Comparison of ENCODE assay signal across 17 mouse cellular contexts in the genomic region with DNA sequence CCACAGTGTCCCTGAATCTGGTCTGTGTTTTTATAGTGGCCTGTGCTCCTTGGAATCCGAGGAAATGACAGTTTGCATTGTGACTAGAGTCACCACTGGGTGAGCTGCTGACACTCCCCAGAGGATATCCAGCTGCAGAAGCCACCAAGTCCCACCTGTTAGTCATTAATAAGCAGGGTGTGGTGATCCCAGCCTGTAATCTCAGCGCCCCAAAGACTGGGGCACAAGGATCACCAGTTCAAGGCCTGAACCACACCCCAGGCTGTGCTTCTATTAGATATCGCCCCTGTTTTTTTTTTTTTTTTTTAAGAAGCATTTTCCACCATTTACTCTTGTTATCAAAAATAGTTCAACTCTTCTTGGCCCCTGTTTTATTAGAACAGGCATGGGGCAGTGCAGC. TPM values are rescaled to one million over a fixed set of nuclear protein-coding genes. Genes with fewer than 3 reads are reported as not detected.
DNase-seq lines count a peak whose midpoint lies in the region; ATAC-seq lines count a peak whose summit lies in the region.
"Had no signal": no experiment of that assay in that cellular context is flagged by ENCODE, and none has a peak within 500 bp of the region (broad histone marks: within the 10 kb centered on the region; RNA-seq: fewer than 3 reads in every experiment).

No protein-coding gene starts in this region.

- H3K4me3 ChIP-seq in erythroblast, embryonic 14.5 days (replicated peaks): peak overlapping the region; percentile 82
- H3K4me3 ChIP-seq in liver, embryonic 15.5 days (replicated peaks): peak overlapping the region; percentile 67
- no peak overlapping the region for H3K4me3 ChIP-seq in stomach, embryonic 16.5 days (replicated peaks; ENCODE audit: low read length)
- H3K4me3 ChIP-seq in hindbrain, embryonic 12.5 days: no peak overlapping the region
- H3K4me3 ChIP-seq in neural tube, embryonic 15.5 days (replicated peaks): no peak overlapping the region
- H3K4me3 ChIP-seq: heart, adult 2 months; midbrain, embryonic 15.5 days had no signal

- peaks cover 6% of the 10 kb centered on the region; the same call in 1 of the 2 replicates for H3K36me3 ChIP-seq in erythroblast, embryonic 14.5 days (ENCODE audit: control insufficient read depth)
- H3K36me3 ChIP-seq in liver, embryonic 15.5 days (replicated peaks): no peaks in the 10 kb centered on the region; the same call in 1 of the 2 replicates
- H3K36me3 ChIP-seq in stomach, embryonic 16.5 days (ENCODE audit: control insufficient read depth, insufficient read depth, low read length): no peaks in the 10 kb centered on the region
- no peaks in the 10 kb centered on the region for H3K36me3 ChIP-seq in hindbrain, embryonic 12.5 days
- H3K36me3 ChIP-seq in neural tube, embryonic 15.5 days: no peaks in the 10 kb centered on the region
- H3K36me3 ChIP-seq: midbrain, embryonic 15.5 days had no signal

- peak; percentile 96 for ATAC-seq in liver, embryonic 15.5 days (ENCODE audit: insufficient read depth)
- ATAC-seq in stomach, embryonic 16.5 days (ENCODE audit: insufficient read depth, low FRiP score): 0 out of 2 replicates have a peak, but pooled peaks have one; percentile 39
- no peak for ATAC-seq in hindbrain, embryonic 12.5 days (ENCODE audit: low FRiP score)
- ATAC-seq in neural tube, embryonic 15.5 days (ENCODE audit: low FRiP score): no peak
- ATAC-seq: midbrain, embryonic 15.5 days; Patski had no signal

- H3K9ac ChIP-seq in liver, embryonic 15.5 days: no peak overlapping the region
- H3K9ac ChIP-seq in stomach, embryonic 16.5 days (ENCODE audit: low read length): no peak overlapping the region
- no peak overlapping the region for H3K9ac ChIP-seq in hindbrain, embryonic 12.5 days
- no peak overlapping the region for H3K9ac ChIP-seq in neural tube, embryonic 15.5 days (replicated peaks)
- H3K9ac ChIP-seq: midbrain, embryonic 15.5 days had no signal

- H3K4me2 ChIP-seq in liver, embryonic 15.5 days: peak overlapping the region; percentile 97
- H3K4me2 ChIP-seq in stomach, embryonic 16.5 days (ENCODE audit: low read depth, low read length): no peak overlapping the region
- no peak overlapping the region for H3K4me2 ChIP-seq in hindbrain, embryonic 12.5 days (replicated peaks)
- no peak overlapping the region for H3K4me2 ChIP-seq in neural tube, embryonic 15.5 days
- H3K4me2 ChIP-seq: midbrain, embryonic 15.5 days had no signal

- H3K9me3 ChIP-seq in erythroblast, embryonic 14.5 days (ENCODE audit: control insufficient read depth, low read length): peaks cover 14% of the 10 kb centered on the region
- no peaks in the 10 kb centered on the region for H3K9me3 ChIP-seq in liver, embryonic 15.5 days (replicated peaks)
- 0 out of 2 replicates have a peak, but pooled peaks cover 4% of the 10 kb centered on the region for H3K9me3 ChIP-seq in stomach, embryonic 16.5 days (replicated peaks; ENCODE audit: control insufficient read depth, low read length)
- no peaks in the 10 kb centered on the region for H3K9me3 ChIP-seq in hindbrain, embryonic 12.5 days (replicated peaks)
- no peaks in the 10 kb centered on the region for H3K9me3 ChIP-seq in neural tube, embryonic 15.5 days (replicated peaks)
- H3K9me3 ChIP-seq: forebrain, embryonic 10.5 days; midbrain, embryonic 15.5 days had no signal

- H3K4me1 ChIP-seq in erythroblast, embryonic 14.5 days (ENCODE audit: control insufficient read depth): peaks cover 72% of the 10 kb centered on the region
- H3K4me1 ChIP-seq in liver, embryonic 15.5 days (replicated peaks): peaks cover 68% of the 10 kb centered on the region
- peaks cover 2% of the 10 kb centered on the region; the same call in 1 of the 2 replicates for H3K4me1 ChIP-seq in stomach, embryonic 16.5 days (ENCODE audit: control insufficient read depth, insufficient read depth, low read length)
- H3K4me1 ChIP-seq in hindbrain, embryonic 12.5 days: peaks cover 23% of the 10 kb centered on the region
- peaks cover 29% of the 10 kb centered on the region for H3K4me1 ChIP-seq in neural tube, embryonic 15.5 days

- peaks cover 59% of the 10 kb centered on the region for H3K27me3 ChIP-seq in erythroblast, embryonic 14.5 days (ENCODE audit: control insufficient read depth)
- peaks cover 63% of the 10 kb centered on the region for H3K27me3 ChIP-seq in liver, embryonic 15.5 days
- H3K27me3 ChIP-seq in stomach, embryonic 16.5 days (ENCODE audit: control insufficient read depth, insufficient read depth, low read length): peaks cover 6% of the 10 kb centered on the region
- no peaks in the 10 kb centered on the region for H3K27me3 ChIP-seq in hindbrain, embryonic 12.5 days
- H3K27me3 ChIP-seq in neural tube, embryonic 15.5 days (replicated peaks): no peaks in the 10 kb centered on the region
- H3K27me3 ChIP-seq: midbrain, embryonic 15.5 days; Patski had no signal

- DNase-seq in spleen, adult 12 weeks (ENCODE audit: low spot score): peak; percentile 29
- no peak for DNase-seq in spleen, adult 18-20 months
- DNase-seq in testis, postnatal 10 days (ENCODE audit: low spot score): no peak
- DNase-seq: heart, adult 2 months; heart, postnatal 14 days; kidney, postnatal 14 days; lung, adult 18-20 months; thymus, adult 18-20 months had no signal

- peak overlapping the region; percentile 92 for H3K27ac ChIP-seq in liver, embryonic 15.5 days (replicated peaks)
- no peak overlapping the region for H3K27ac ChIP-seq in stomach, embryonic 16.5 days (ENCODE audit: low read length)
- H3K27ac ChIP-seq in hindbrain, embryonic 12.5 days: no peak overlapping the region
- H3K27ac ChIP-seq in neural tube, embryonic 15.5 days (replicated peaks): no peak overlapping the region
- H3K27ac ChIP-seq: heart, adult 2 months; macrophage; midbrain, embryonic 15.5 days had no signal

- WGBS in liver, embryonic 15.5 days (ENCODE audit: insufficient replicate concordance): 21% methylated on average over 3 of the region's 3 CpGs
- 58% methylated on average over 3 of the region's 3 CpGs for WGBS in stomach, embryonic 16.5 days
- WGBS in hindbrain, embryonic 12.5 days: 63% methylated on average over 3 of the region's 3 CpGs
- 75% methylated on average over 3 of the region's 3 CpGs for WGBS in neural tube, embryonic 15.5 days

RNA-seq across cellular contexts. Expression of gene Rragd, which starts 4.2 kb away (rescaled TPM):
- polyA plus RNA-seq in erythroblast, embryonic 14.5 days (2012): 0.10 and 0.34 TPM in 2 replicates
- 1.9 and 2.3 TPM in 2 replicates for polyA plus RNA-seq in liver, embryonic 15.5 days (2015; fragmentation: Nextera tagmentation; extraction: Ambion mirVana)
- polyA plus RNA-seq in stomach, embryonic 16.5 days (2015; fragmentation: Nextera tagmentation; extraction: Ambion mirVana): 4.0 and 7.5 TPM in 2 replicates
- 40.1 and 44.2 TPM in 2 replicates for polyA plus RNA-seq in hindbrain, embryonic 12.5 days (2016; fragmentation: Nextera tagmentation; extraction: Ambion mirVana)
- polyA plus RNA-seq in neural tube, embryonic 15.5 days (2015; fragmentation: Nextera tagmentation; extraction: Ambion mirVana): 41.2 and 44.6 TPM in 2 replicates

RNA-seq across cellular contexts. Expression of gene Ankrd6, which starts 36.4 kb away (rescaled TPM):
- 0.01 and 0.03 TPM in 2 replicates for polyA plus RNA-seq in erythroblast, embryonic 14.5 days (2012)
- 0.60 and 0.67 TPM in 2 replicates for polyA plus RNA-seq in liver, embryonic 15.5 days (2015; fragmentation: Nextera tagmentation; extraction: Ambion mirVana)
- polyA plus RNA-seq in stomach, embryonic 16.5 days (2015; fragmentation: Nextera tagmentation; extraction: Ambion mirVana): 5.6 and 6.3 TPM in 2 replicates
- 25.7 and 27.5 TPM in 2 replicates for polyA plus RNA-seq in hindbrain, embryonic 12.5 days (2016; fragmentation: Nextera tagmentation; extraction: Ambion mirVana)
- 21.0 and 23.7 TPM in 2 replicates for polyA plus RNA-seq in neural tube, embryonic 15.5 days (2015; fragmentation: Nextera tagmentation; extraction: Ambion mirVana)

RNA-seq across cellular contexts. Expression of gene Ube2j1, which starts 44.2 kb away (rescaled TPM):
- polyA plus RNA-seq in erythroblast, embryonic 14.5 days (2012): 4.8 and 5.6 TPM in 2 replicates
- polyA plus RNA-seq in liver, embryonic 15.5 days (2015; fragmentation: Nextera tagmentation; extraction: Ambion mirVana): 25.0 and 30.2 TPM in 2 replicates
- 44.3 and 48.9 TPM in 2 replicates for polyA plus RNA-seq in stomach, embryonic 16.5 days (2015; fragmentation: Nextera tagmentation; extraction: Ambion mirVana)
- polyA plus RNA-seq in hindbrain, embryonic 12.5 days (2016; fragmentation: Nextera tagmentation; extraction: Ambion mirVana): 55.8 TPM in 2 replicates
- 71.9 and 77.3 TPM in 2 replicates for polyA plus RNA-seq in neural tube, embryonic 15.5 days (2015; fragmentation: Nextera tagmentation; extraction: Ambion mirVana)

Comparison
In these comparisons a context has a peak if more than half of its experiments do, and no peak if none do; other contexts are left out.
1. H3K4me3 ChIP-seq: peak in erythroblast, embryonic 14.5 days (single experiment) and liver, embryonic 15.5 days (single experiment); none in stomach, embryonic 16.5 days (single experiment), hindbrain, embryonic 12.5 days (single experiment) and neural tube, embryonic 15.5 days (single experiment).
2. ATAC-seq: peak in liver, embryonic 15.5 days (single experiment) and stomach, embryonic 16.5 days (single experiment); none in hindbrain, embryonic 12.5 days (single experiment) and neural tube, embryonic 15.5 days (single experiment).